Mouse (Mus musculus): ENCODE measurements around the gene Spag6l. TPM values are rescaled to one million over a fixed set of nuclear protein-coding genes. Genes with fewer than 3 reads are reported as not detected.
"Not testable (repeated sequence)": the region's sequence is repeated elsewhere in the genome, so short reads cannot be mapped to it uniquely, and the experiment has no call there.

Gene Spag6l
- polyA plus RNA-seq, 1 experiment from 2014 or later = 0.17 TPM

DNA sequence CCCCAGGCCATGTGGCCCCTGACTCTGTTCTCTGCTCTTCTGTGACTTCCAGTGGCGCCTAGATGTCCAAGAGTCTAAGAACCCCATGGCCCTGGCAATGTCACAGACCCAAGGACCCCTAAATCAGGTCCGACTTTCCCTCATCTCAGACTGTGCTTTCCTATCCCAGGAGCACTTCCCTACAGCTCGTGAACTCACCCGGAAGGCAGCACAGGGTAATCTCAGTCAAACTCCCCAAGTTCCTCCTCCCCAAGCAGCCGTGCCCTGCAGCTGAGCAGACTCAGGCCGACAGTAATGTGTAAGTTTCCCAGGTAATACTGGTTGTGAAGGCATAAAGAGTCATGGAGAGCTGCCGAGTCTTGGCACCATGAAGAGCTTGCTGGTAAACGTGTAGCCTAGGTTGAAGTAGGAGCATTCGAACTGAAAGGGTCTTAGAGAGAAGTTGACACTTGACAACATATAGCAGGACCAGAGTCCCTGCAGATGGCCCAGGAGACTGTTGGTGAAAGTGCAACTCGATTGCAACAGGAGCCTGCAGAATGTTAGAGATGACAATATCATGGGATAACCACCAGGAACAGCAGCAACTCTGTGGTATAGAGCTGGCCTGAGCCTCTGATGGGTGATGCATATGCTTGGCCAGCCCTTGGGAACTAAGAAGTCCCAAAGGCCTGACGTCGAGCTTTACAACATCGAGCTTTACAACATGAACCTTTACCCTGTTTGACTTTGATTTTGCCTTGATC is 27.6 kb upstream of the Spag6l start:
- no peaks in the 10 kb centered on the region for H3K4me1 ChIP-seq (ENCODE audit: control insufficient read depth, insufficient read depth, low read length)
- H3K4me2 ChIP-seq = no peak overlapping the region
- ATAC-seq (replicated peaks; ENCODE audit: insufficient number of reproducible peaks, low FRiP score, low TSS enrichment) = no peak
- no peaks in the 10 kb centered on the region for H3K36me3 ChIP-seq (ENCODE audit: control insufficient read depth, insufficient read depth, low read length)
- H3K9ac ChIP-seq (ENCODE audit: low read depth, low read length) = no peak overlapping the region
- H3K27ac ChIP-seq (ENCODE audit: low read depth, low read length) = no peak overlapping the region
- H3K27me3 ChIP-seq (ENCODE audit: control insufficient read depth, insufficient read depth, low read length) = no peaks in the 10 kb centered on the region
- no peak overlapping the region for H3K4me3 ChIP-seq (ENCODE audit: low read depth, low read length)
- 65% methylated on average over 13 of the region's 13 CpGs for WGBS (ENCODE audit: insufficient replicate concordance)
- H3K9me3 ChIP-seq (replicated peaks; ENCODE audit: control insufficient read depth, low read length) = no peaks in the 10 kb centered on the region

- not testable (repeated sequence) for H3K4me3 ChIP-seq (ENCODE audit: low read depth, low read length); H3K9ac ChIP-seq (ENCODE audit: low read depth, low read length); H3K9me3 ChIP-seq (replicated peaks; ENCODE audit: control insufficient read depth, low read length); ATAC-seq (replicated peaks; ENCODE audit: insufficient number of reproducible peaks, low FRiP score, low TSS enrichment); H3K4me2 ChIP-seq; H3K36me3 ChIP-seq (ENCODE audit: control insufficient read depth, insufficient read depth, low read length); H3K27ac ChIP-seq (ENCODE audit: low read depth, low read length); H3K27me3 ChIP-seq (ENCODE audit: control insufficient read depth, insufficient read depth, low read length); H3K4me1 ChIP-seq (ENCODE audit: control insufficient read depth, insufficient read depth, low read length)
- WGBS (ENCODE audit: insufficient replicate concordance) = 80% methylated on average over 9 of the region's 9 CpGs
Measured at GRCm38 (mm10) chr16:16856054-16856453, 26.8 kb upstream of the Spag6l start.

DNA sequence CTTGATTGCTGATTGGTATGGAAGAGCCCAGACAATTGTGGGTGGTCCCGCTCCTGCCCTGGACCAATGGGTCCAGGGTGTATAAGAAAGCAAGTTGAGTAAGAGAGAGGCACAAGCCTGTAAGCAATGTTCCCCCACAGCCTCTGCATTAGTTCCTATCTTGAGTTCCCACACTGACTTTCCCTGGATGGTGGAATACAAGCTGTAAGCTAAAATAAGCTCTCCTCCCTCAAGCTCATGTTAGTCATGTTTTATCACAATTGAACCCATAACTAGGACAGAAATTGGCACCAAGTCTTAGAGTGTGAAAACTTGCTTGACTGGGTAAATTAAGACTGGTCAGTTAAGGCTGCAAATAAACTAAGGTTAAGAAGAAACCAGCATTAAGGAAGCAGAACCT is 26.3 kb upstream of the Spag6l start:
- WGBS (ENCODE audit: insufficient replicate concordance) = 77% methylated on average over 1 of the region's 1 CpGs
- ATAC-seq (replicated peaks; ENCODE audit: insufficient number of reproducible peaks, low FRiP score, low TSS enrichment) = no peak
- Histone ChIP-seq H3K4me3 (ENCODE audit: low read depth, low read length) (no peak overlapping the region), H3K9me3 (replicated peaks; ENCODE audit: control insufficient read depth, low read length) (no peaks in the 10 kb centered on the region), H3K36me3 (ENCODE audit: control insufficient read depth, insufficient read depth, low read length) (no peaks in the 10 kb centered on the region), H3K9ac (ENCODE audit: low read depth, low read length) (no peak overlapping the region), H3K27ac (ENCODE audit: low read depth, low read length) (no peak overlapping the region), H3K4me2 (no peak overlapping the region), H3K27me3 (ENCODE audit: control insufficient read depth, insufficient read depth, low read length) (no peaks in the 10 kb centered on the region), H3K4me1 (ENCODE audit: control insufficient read depth, insufficient read depth, low read length) (no peaks in the 10 kb centered on the region)

DNA sequence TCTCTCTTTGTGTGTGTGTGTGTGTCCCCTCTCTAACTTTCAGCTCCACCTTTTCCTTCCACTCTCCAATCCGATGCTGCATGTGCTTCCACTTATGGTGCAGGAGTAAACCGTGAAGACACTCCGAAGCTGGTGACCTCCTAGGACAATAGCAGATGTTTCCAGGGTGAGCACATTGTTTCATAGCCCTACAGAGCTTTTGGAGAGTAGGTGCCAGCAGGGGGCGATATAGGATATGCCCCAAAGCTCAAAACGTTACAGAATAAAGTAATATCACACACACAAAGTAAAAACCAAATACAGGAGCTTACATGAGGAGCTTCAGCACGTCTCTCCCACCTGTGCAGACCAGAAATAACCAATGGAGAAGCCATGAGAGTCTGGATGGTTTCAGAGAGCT is 25.6 kb upstream of the Spag6l start:
- Histone ChIP-seq H3K4me3 (ENCODE audit: low read depth, low read length) (no peak overlapping the region), H3K4me1 (ENCODE audit: control insufficient read depth, insufficient read depth, low read length) (no peaks in the 10 kb centered on the region), H3K27ac (ENCODE audit: low read depth, low read length) (no peak overlapping the region), H3K9ac (ENCODE audit: low read depth, low read length) (no peak overlapping the region), H3K27me3 (ENCODE audit: control insufficient read depth, insufficient read depth, low read length) (no peaks in the 10 kb centered on the region), H3K36me3 (ENCODE audit: control insufficient read depth, insufficient read depth, low read length) (no peaks in the 10 kb centered on the region), H3K9me3 (replicated peaks; ENCODE audit: control insufficient read depth, low read length) (no peaks in the 10 kb centered on the region), H3K4me2 (no peak overlapping the region)
- 27% methylated on average over 6 of the region's 6 CpGs for WGBS (ENCODE audit: insufficient replicate concordance)
- no peak for ATAC-seq (replicated peaks; ENCODE audit: insufficient number of reproducible peaks, low FRiP score, low TSS enrichment)

GRCm38 (mm10) chr16:16852411-16852810 is 23.2 kb upstream of the Spag6l start:
- Histone ChIP-seq H3K4me2 (no peak overlapping the region), H3K4me1 (ENCODE audit: control insufficient read depth, insufficient read depth, low read length) (no peaks in the 10 kb centered on the region), H3K9ac (ENCODE audit: low read depth, low read length) (no peak overlapping the region), H3K27ac (ENCODE audit: low read depth, low read length) (no peak overlapping the region), H3K4me3 (ENCODE audit: low read depth, low read length) (no peak overlapping the region), H3K27me3 (ENCODE audit: control insufficient read depth, insufficient read depth, low read length) (no peaks in the 10 kb centered on the region), H3K9me3 (replicated peaks; ENCODE audit: control insufficient read depth, low read length) (no peaks in the 10 kb centered on the region), H3K36me3 (ENCODE audit: control insufficient read depth, insufficient read depth, low read length) (no peaks in the 10 kb centered on the region)
- WGBS (ENCODE audit: insufficient replicate concordance) = 76% methylated on average over 3 of the region's 3 CpGs
- ATAC-seq (replicated peaks; ENCODE audit: insufficient number of reproducible peaks, low FRiP score, low TSS enrichment) = no peak

- Histone ChIP-seq H3K4me2 (no peak overlapping the region), H3K27ac (ENCODE audit: low read depth, low read length) (no peak overlapping the region), H3K9me3 (replicated peaks; ENCODE audit: control insufficient read depth, low read length) (no peaks in the 10 kb centered on the region), H3K36me3 (ENCODE audit: control insufficient read depth, insufficient read depth, low read length) (no peaks in the 10 kb centered on the region), H3K27me3 (ENCODE audit: control insufficient read depth, insufficient read depth, low read length) (no peaks in the 10 kb centered on the region), H3K4me3 (ENCODE audit: low read depth, low read length) (no peak overlapping the region), H3K4me1 (ENCODE audit: control insufficient read depth, insufficient read depth, low read length) (no peaks in the 10 kb centered on the region), H3K9ac (ENCODE audit: low read depth, low read length) (no peak overlapping the region)
- no peak for ATAC-seq (replicated peaks; ENCODE audit: insufficient number of reproducible peaks, low FRiP score, low TSS enrichment)
Measured at GRCm38 (mm10) chr16:16849196-16849595, 19.9 kb upstream of the Spag6l start.

DNA sequence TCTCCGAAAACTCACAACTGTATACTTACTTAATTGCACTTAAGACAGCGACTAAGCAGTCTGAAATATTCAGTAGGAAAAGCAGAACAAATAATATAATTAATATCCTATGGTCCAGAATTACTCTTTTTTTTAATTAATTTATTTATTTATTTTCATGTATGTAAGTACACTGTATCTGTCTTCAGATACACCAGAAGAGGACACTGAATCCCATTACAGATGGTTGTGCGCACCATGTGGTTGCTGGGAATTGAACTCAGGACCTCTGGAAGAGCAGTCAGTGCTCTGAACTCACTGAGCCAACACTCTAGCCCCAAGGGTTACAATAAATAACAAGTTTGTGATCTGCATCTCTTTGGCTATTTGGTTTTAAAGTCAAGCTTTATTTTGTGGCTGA is 415 bp upstream of the Spag6l start:
- Histone ChIP-seq H3K9ac (ENCODE audit: low read depth, low read length) (no peak overlapping the region), H3K27ac (ENCODE audit: low read depth, low read length) (no peak overlapping the region), H3K36me3 (ENCODE audit: control insufficient read depth, insufficient read depth, low read length) (no peaks in the 10 kb centered on the region), H3K9me3 (replicated peaks; ENCODE audit: control insufficient read depth, low read length) (no peaks in the 10 kb centered on the region), H3K4me1 (ENCODE audit: control insufficient read depth, insufficient read depth, low read length) (no peaks in the 10 kb centered on the region), H3K4me3 (ENCODE audit: low read depth, low read length) (no peak overlapping the region), H3K4me2 (peak overlapping the region; percentile 87), H3K27me3 (ENCODE audit: control insufficient read depth, insufficient read depth, low read length) (no peaks in the 10 kb centered on the region)
- 78% methylated on average over 3 of the region's 3 CpGs for WGBS (ENCODE audit: insufficient replicate concordance)
- ATAC-seq (replicated peaks; ENCODE audit: insufficient number of reproducible peaks, low FRiP score, low TSS enrichment) = no peak

- Histone ChIP-seq H3K4me3 (ENCODE audit: low read depth, low read length) (no peak overlapping the region), H3K9ac (ENCODE audit: low read depth, low read length) (no peak overlapping the region), H3K27me3 (ENCODE audit: control insufficient read depth, insufficient read depth, low read length) (no peaks in the 10 kb centered on the region), H3K4me1 (ENCODE audit: control insufficient read depth, insufficient read depth, low read length) (no peaks in the 10 kb centered on the region), H3K4me2 (no peak overlapping the region), H3K9me3 (replicated peaks; ENCODE audit: control insufficient read depth, low read length) (no peaks in the 10 kb centered on the region), H3K36me3 (ENCODE audit: control insufficient read depth, insufficient read depth, low read length) (no peaks in the 10 kb centered on the region), H3K27ac (ENCODE audit: low read depth, low read length) (no peak overlapping the region)
- no peak for ATAC-seq (replicated peaks; ENCODE audit: insufficient number of reproducible peaks, low FRiP score, low TSS enrichment)
- WGBS (ENCODE audit: insufficient replicate concordance) = 88% methylated on average over 2 of the region's 2 CpGs
Measured at GRCm38 (mm10) chr16:16826223-16826622, 3.0 kb downstream of the Spag6l start.

DNA sequence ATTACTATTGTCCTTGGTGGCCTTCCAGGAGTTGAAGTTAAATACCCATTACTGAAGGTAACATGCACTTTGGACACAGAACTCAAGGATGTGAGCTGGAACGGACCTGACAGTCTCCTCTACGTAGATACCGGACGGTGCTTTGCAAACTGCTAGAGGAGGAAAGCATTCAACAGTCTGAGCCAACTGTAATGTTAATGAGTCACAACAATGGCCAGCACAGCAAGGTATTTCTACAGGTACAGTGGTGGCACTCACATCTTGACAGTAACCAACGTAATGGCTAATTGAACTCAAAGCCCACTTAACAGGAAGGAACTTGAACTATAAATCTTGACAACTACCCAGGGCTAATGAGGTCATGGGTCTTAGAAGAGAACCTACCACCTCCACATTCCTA is 3.8 kb downstream of the Spag6l start:
- H3K4me1 ChIP-seq (ENCODE audit: control insufficient read depth, insufficient read depth, low read length) = no peaks in the 10 kb centered on the region
- H3K4me3 ChIP-seq (ENCODE audit: low read depth, low read length) = no peak overlapping the region
- no peak overlapping the region for H3K27ac ChIP-seq (ENCODE audit: low read depth, low read length)
- no peak overlapping the region for H3K4me2 ChIP-seq
- H3K9me3 ChIP-seq (replicated peaks; ENCODE audit: control insufficient read depth, low read length) = no peaks in the 10 kb centered on the region
- ATAC-seq (replicated peaks; ENCODE audit: insufficient number of reproducible peaks, low FRiP score, low TSS enrichment) = no peak
- H3K27me3 ChIP-seq (ENCODE audit: control insufficient read depth, insufficient read depth, low read length) = no peaks in the 10 kb centered on the region
- H3K9ac ChIP-seq (ENCODE audit: low read depth, low read length) = no peak overlapping the region
- 46% methylated on average over 5 of the region's 5 CpGs for WGBS (ENCODE audit: insufficient replicate concordance)
- H3K36me3 ChIP-seq (ENCODE audit: control insufficient read depth, insufficient read depth, low read length) = no peaks in the 10 kb centered on the region
